Mouse (Mus musculus) limb, embryonic 14.5 days (tissue): ENCODE results near the gene Gucy2c. TPM values are rescaled to one million over a fixed set of nuclear protein-coding genes. Genes with fewer than 3 reads are reported as not detected.
A peak's percentile ranks its signal among the peaks of the same experiment; 100 is the strongest.

Experiments
- ATAC-seq: fragments of 200-750 bp; cut with Nextera tagmentation; 2 replicates; pipeline ENCODE4 v1.8.0; 2017; ENCODE audit warnings: low read depth, moderate number of reproducible peaks, moderate TSS enrichment; ENCODE audit not compliant: low FRiP score
- DNase-seq: peaks from one replicate; pipeline ENCODE4 v3.0.0-alpha.2; 2015; ENCODE audit warnings: low spot score
- H3K27ac ChIP-seq: fragments of 300-500 bp; sonication (generic); replicated peaks from 2 replicates; pipeline ENCODE4 v1.5.1; 2014; ENCODE audit warnings: low read depth, mild to moderate bottlenecking, low read length, moderate library complexity, mixed read lengths
- H3K27me3 ChIP-seq: fragments of 300-500 bp; sonication (generic); 2 replicates; pipeline ENCODE4 v1.6.1; 2014; ENCODE audit warnings: low read length, mixed read lengths; ENCODE audit not compliant: control insufficient read depth, insufficient read depth
- H3K36me3 ChIP-seq: fragments of 300-500 bp; sonication (generic); 2 replicates; pipeline ENCODE4 v1.6.1; 2014; ENCODE audit warnings: mild to moderate bottlenecking, low read length, moderate library complexity, mixed read lengths; ENCODE audit not compliant: control insufficient read depth, insufficient read depth
- H3K4me1 ChIP-seq: fragments of 300-500 bp; sonication (generic); 2 replicates; pipeline ENCODE4 v1.6.1; 2014; ENCODE audit warnings: antibody characterized with exemption, low read length, mixed read lengths; ENCODE audit not compliant: control insufficient read depth, insufficient read depth
- H3K4me2 ChIP-seq: fragments of 300-500 bp; sonication (generic); replicated peaks from 2 replicates; pipeline ENCODE4 v1.6.1; 2014; ENCODE audit warnings: low read depth, mild to moderate bottlenecking, low read length, moderate library complexity; ENCODE audit not compliant: severe bottlenecking
- H3K4me3 ChIP-seq: fragments of 300-500 bp; sonication (generic); replicated peaks from 2 replicates; pipeline ENCODE4 v1.5.1; 2014; ENCODE audit warnings: low read length
- H3K9ac ChIP-seq: fragments of 300-500 bp; sonication (generic); 2 replicates; pipeline ENCODE4 v1.6.1; 2014; ENCODE audit warnings: mild to moderate bottlenecking, low read depth, low read length, moderate library complexity; ENCODE audit not compliant: severe bottlenecking
- H3K9me3 ChIP-seq: fragments of 300-500 bp; sonication (generic); 2 replicates; pipeline ENCODE4 v1.6.1; 2016; ENCODE audit warnings: low read length; ENCODE audit not compliant: control insufficient read depth
- POLR2A ChIP-seq: fragments of 200-500 bp; IDR thresholded peaks from 2 replicates; pipeline ENCODE4 v1.8.0; 2012; ENCODE audit warnings: inconsistent platforms, mild to moderate bottlenecking, moderate library complexity, borderline replicate concordance; ENCODE audit not compliant: insufficient read depth, insufficient read length; ENCODE audit errors: extremely low read depth
- WGBS: fragments of 180-500 bp; shearing (Covaris S2); extraction: QIAGEN DNeasy Blood & Tissue Kit; methylation state at CpG from one replicate; pipeline ENCODE4 v1.1.7; 2014; 5-methylcytosine and 5-hydroxymethylcytosine counted together
- polyA plus RNA-seq, 2 experiments: library from polyadenylated mRNA; depleted of rRNA in 1 of 2; stranded (reverse) in 1 of 2; unstranded in 1 of 2; fragments of >200 nt; fragmentation: Nextera tagmentation in 1 of 2; extraction: Ambion mirVana in 1 of 2; gene quantifications; 2 replicates each; pipeline versions ENCODE4 v1.2.1 to v1.2.3; 2012 to 2014

Gene Gucy2c
- polyA plus RNA-seq, 2 experiments: 0.06 to 0.10 TPM

- DNase-seq (no peak), ATAC-seq (no peak)
- Histone ChIP-seq H3K27ac (no peak overlapping the region), H3K27me3 (no peaks in the 10 kb centered on the region), H3K4me1 (no peaks in the 10 kb centered on the region), H3K9me3 (no peaks in the 10 kb centered on the region), H3K9ac (no peak overlapping the region), H3K36me3 (no peaks in the 10 kb centered on the region), H3K4me3 (no peak overlapping the region), H3K4me2 (no peak overlapping the region)
- WGBS: 83% methylated on average over 11 of the region's 11 CpGs
- TF ChIP-seq POLR2A: no peak
Observed at GRCm38 (mm10) chr6:136750567-136750966, 31.0 kb downstream of the Gucy2c start.

GRCm38 (mm10) chr6:136745586-136745985 lies 36.0 kb downstream of the Gucy2c start:
- Histone ChIP-seq H3K36me3 (no peaks in the 10 kb centered on the region), H3K4me3 (no peak overlapping the region), H3K27ac (no peak overlapping the region), H3K4me1 (no peaks in the 10 kb centered on the region), H3K9ac (no peak overlapping the region), H3K27me3 (no peaks in the 10 kb centered on the region), H3K4me2 (no peak overlapping the region), H3K9me3 (no peaks in the 10 kb centered on the region)
- no peak for TF ChIP-seq POLR2A
- no peak for ATAC-seq
- WGBS: 77% methylated on average over 5 of the region's 5 CpGs
- DNase-seq: no peak

- no peak overlapping the region for H3K4me2 ChIP-seq
- H3K4me3 ChIP-seq: no peak overlapping the region
- H3K9ac ChIP-seq: no peak overlapping the region
- H3K36me3 ChIP-seq: no peaks in the 10 kb centered on the region
- H3K27me3 ChIP-seq: no peaks in the 10 kb centered on the region
- no peak for DNase-seq
- H3K4me1 ChIP-seq: no peaks in the 10 kb centered on the region
- H3K27ac ChIP-seq: no peak overlapping the region
- 68% methylated on average over 7 of the region's 7 CpGs for WGBS
- H3K9me3 ChIP-seq: no peaks in the 10 kb centered on the region
- no peak for TF ChIP-seq POLR2A
- no peak for ATAC-seq
Observed at GRCm38 (mm10) chr6:136743729-136744128, 37.8 kb downstream of the Gucy2c start.

- ATAC-seq (peak; percentile 83), DNase-seq (peak; percentile 95)
- no peak for TF ChIP-seq POLR2A
- no peaks in the 10 kb centered on the region for H3K36me3 ChIP-seq
- H3K4me3 ChIP-seq: no peak overlapping the region
- no peak overlapping the region for H3K9ac ChIP-seq
- H3K4me2 ChIP-seq: no peak overlapping the region
- no peak overlapping the region for H3K27ac ChIP-seq
- 38% methylated on average over 10 of the region's 10 CpGs for WGBS
- no peaks in the 10 kb centered on the region for H3K27me3 ChIP-seq
- H3K4me1 ChIP-seq: no peaks in the 10 kb centered on the region
- no peaks in the 10 kb centered on the region for H3K9me3 ChIP-seq
Observed at GRCm38 (mm10) chr6:136742352-136743118, 39.0 kb downstream of the Gucy2c start.

GRCm38 (mm10) chr6:136741281-136741680 lies 40.3 kb downstream of the Gucy2c start:
- 77% methylated on average over 10 of the region's 10 CpGs for WGBS
- no peaks in the 10 kb centered on the region for H3K9me3 ChIP-seq
- TF ChIP-seq POLR2A: no peak
- no peaks in the 10 kb centered on the region for H3K36me3 ChIP-seq
- no peak overlapping the region for H3K4me3 ChIP-seq
- ATAC-seq (no peak), DNase-seq (no peak)
- no peaks in the 10 kb centered on the region for H3K4me1 ChIP-seq
- H3K4me2 ChIP-seq: no peak overlapping the region
- H3K27ac ChIP-seq: no peak overlapping the region
- no peaks in the 10 kb centered on the region for H3K27me3 ChIP-seq
- no peak overlapping the region for H3K9ac ChIP-seq
